Mouse (Mus musculus): ENCODE data around the gene Olfr463. TPM values are rescaled to one million over a fixed set of nuclear protein-coding genes. Genes with fewer than 3 reads are reported as not detected.

Olfr463 gene
- total RNA-seq, 2 experiments from 2014 or later = not detected

- DNase-seq = no peak
Measured at GRCm38 (mm10) chr11:87846968-87847600, 50.1 kb downstream of the Olfr463 start.

Other genes starting within 250 kb of the Olfr463 start
- 1 to 10 TPM; 6.2 to 8.9 TPM for gene Rnf43, start 234.7 kb downstream of the Olfr463 start, total RNA-seq (2021)
- gene Supt4a, start 159.8 kb downstream of the Olfr463 start, total RNA-seq (2021) = 10 to 100 TPM; 60.5 to 90.0 TPM
- gene Tspoap1, start 136.8 kb downstream of the Olfr463 start, total RNA-seq (2021) = 1 to 10 TPM; 3.5 to 5.0 TPM
- gene Mpo, start 103.8 kb downstream of the Olfr463 start, total RNA-seq (2021) = under 1 TPM in 1 of 2 experiments, not detected in 1; 0.40 TPM
- gene Lpo, start 69.1 kb downstream of the Olfr463 start, total RNA-seq (2021) = not detected
- 10 to 100 TPM in 1 of 2 experiments, 1 to 10 TPM in 1; 9.3 to 10.2 TPM for gene Mks1, start 44.2 kb downstream of the Olfr463 start, total RNA-seq (2021)
- gene Epx, start 21.9 kb downstream of the Olfr463 start, total RNA-seq (2021) = not detected
- not detected for gene Olfr462, start 5.1 kb downstream of the Olfr463 start, total RNA-seq (2021)
- not detected for gene Olfr464, start 23.6 kb upstream of the Olfr463 start, total RNA-seq (2021)
- 100 to 1,000 TPM; 200 to 233 TPM for gene Dynll2, start 90.1 kb upstream of the Olfr463 start, total RNA-seq (2021)
- gene Srsf1, start 150.0 kb upstream of the Olfr463 start, total RNA-seq (2021) = 100 to 1,000 TPM; 212 to 243 TPM
- 10 to 100 TPM; 49.3 to 50.9 TPM for gene Vezf1, start 170.9 kb upstream of the Olfr463 start, total RNA-seq (2021)
- 10 to 100 TPM; 46.9 to 53.4 TPM for gene Cuedc1, start 200.7 kb upstream of the Olfr463 start, total RNA-seq (2021)

Data from adrenal gland, postnatal 36 days (tissue).